Mouse (Mus musculus) erythroblast, adult 5-6 weeks (primary cell): Measurements from ENCODE around the gene Ccdc47. TPM values are rescaled to one million over a fixed set of nuclear protein-coding genes. Genes with fewer than 3 reads are reported as not detected.
"Not testable (repeated sequence)": the region's sequence is repeated elsewhere in the genome, so short reads cannot be mapped to it uniquely, and the experiment has no call there.

Experiments used
- ATAC-seq: replicated peaks from 2 replicates; pipeline ENCODE4 v1.8.0; 2016; ENCODE audit warnings: moderate number of reproducible peaks, mild to moderate bottlenecking, moderate TSS enrichment, inconsistent platforms; ENCODE audit not compliant: poor library complexity, low FRiP score, severe bottlenecking
- total RNA-seq, 2 experiments: library from RNA; stranded (forward) in 1 of 2; stranded (reverse) in 1 of 2; fragments of 150-400 nt in 1 of 2; fragments of 200-764, 138-1000 nt in 1 of 2; gene quantifications; 2 replicates each; pipeline versions ENCODE4 v1.2.3 to v1.2.4; 2015 to 2017; ENCODE audit warnings: low replicate concordance in 2 of 2

Gene Ccdc47
- total RNA-seq (2015; ENCODE audit: low replicate concordance), result 11.5 and 15.2 TPM in 2 replicates
- total RNA-seq (2017; ENCODE audit: low replicate concordance), result 38.8 and 57.4 TPM in 2 replicates

DNA sequence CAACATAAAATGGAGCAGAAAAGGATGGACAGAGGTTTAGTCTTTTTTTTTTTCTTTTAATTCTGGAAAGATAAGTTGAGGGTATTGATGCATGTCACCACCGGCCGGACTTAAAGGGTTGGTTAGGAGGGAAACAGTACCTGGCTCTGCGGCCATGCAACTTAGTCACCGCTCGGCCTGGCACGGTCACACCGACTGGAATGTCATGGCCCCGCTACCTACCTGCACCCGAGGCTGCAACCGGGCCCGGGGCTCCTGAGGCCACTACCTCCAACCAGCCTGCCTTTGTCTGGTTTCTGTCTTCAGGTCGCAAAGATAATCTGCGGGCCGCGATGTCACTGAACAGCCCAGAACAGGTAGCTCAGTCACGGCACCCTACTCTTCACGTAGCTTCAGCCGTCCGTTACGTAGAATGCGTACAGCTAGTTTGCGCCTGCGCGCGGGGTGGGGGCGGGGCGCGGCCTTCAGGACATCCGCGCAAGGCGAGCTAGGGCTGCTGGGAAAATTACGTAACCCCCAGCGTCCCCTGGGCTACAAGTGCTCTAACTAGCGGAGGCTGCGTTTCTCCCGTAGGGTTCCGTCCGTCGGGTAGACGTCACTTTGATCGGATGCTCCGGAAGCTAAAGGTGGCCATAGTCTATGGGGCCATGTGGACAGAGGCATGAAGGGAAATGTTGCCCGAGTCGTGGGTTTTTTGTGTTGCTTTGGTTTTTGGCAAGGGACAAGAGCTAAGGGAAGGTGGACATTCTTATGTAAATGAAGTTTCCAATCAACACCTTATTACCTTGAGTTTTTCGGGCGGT is at the start of gene Ccdc47:
TSS of gene Ccdc47 (minus strand) at position 418 of the 803 bp plus-strand sequence.
- ATAC-seq, result peak; percentile 87

DNA sequence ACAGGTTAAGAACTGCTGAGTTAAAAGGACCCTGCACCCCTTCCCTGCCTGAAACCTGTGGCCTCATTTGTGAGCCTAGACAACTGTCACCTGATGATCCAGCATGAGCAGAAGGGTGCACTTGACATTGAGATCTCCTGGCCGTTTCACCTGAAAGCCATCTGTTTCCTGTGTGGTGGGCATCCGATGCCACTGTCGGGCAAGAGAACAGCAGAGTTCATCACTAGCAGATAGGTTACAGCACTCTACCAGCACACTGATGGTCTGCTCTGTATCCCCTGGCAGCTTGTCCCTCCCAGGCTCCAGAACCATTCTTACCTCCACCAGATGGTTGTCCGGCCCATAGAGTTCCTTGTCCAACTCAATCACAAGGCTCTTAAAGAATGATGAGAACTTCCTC is 49.4 kb upstream of the Ccdc47 start:
- ATAC-seq, result no peak

DNA sequence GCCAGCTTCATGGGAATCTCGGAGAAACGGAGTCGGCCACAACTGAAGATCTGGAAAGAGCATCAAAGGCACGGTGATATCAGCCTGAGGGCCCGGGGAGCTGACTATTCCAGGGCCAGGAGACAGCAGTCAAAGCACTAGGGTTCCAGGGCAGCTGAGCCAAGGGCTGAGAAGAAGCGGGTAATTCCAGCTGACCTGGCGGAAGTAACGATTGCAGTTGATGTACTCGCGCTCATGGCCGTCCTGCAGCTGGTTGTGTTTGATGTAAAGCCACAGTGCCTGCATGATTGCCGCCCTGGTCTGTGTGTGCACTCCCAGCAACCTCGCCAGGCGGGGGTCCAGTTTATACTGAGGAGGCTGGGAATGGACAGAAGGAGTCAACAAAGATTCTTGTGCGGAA is 48.8 kb upstream of the Ccdc47 start:
- no peak for ATAC-seq

DNA sequence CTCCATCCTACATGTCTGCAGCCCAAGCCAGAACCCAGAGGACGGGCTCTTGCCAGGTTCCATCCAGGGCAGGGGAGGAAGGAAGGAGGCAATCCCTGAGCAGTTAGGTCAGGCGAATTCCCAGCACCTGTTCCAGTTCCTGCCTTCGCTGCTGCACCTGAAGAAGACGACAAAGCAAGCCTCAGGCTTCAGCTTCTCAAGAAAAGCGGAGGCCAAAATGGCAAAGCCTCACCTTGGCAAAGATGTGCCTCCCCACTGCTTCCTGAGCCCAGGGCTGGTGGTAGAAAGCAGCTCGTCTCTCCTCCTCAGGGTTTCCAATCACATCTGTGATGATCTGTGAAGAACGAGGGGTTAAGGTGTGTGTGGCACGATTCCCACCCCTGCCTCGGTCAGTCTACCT is 47.8 kb upstream of the Ccdc47 start:
- no peak for ATAC-seq

GRCm38 (mm10) chr11:106260826-106261450 is 44.8 kb upstream of the Ccdc47 start:
- ATAC-seq, result no peak

GRCm38 (mm10) chr11:106256775-106257174 is 40.6 kb upstream of the Ccdc47 start:
- ATAC-seq, result no peak

- ATAC-seq, result peak; percentile 96
Observed at GRCm38 (mm10) chr11:106255685-106256451, 39.7 kb upstream of the Ccdc47 start, which contains the start of the genes Ftsj3 and Psmc5. Gene Ftsj3, minus strand, starts transcription at chr11:106256079. Gene Psmc5, plus strand, starts transcription at chr11:106256154.

GRCm38 (mm10) chr11:106255174-106255573 is 39.0 kb upstream of the Ccdc47 start:
- ATAC-seq, result no peak

DNA sequence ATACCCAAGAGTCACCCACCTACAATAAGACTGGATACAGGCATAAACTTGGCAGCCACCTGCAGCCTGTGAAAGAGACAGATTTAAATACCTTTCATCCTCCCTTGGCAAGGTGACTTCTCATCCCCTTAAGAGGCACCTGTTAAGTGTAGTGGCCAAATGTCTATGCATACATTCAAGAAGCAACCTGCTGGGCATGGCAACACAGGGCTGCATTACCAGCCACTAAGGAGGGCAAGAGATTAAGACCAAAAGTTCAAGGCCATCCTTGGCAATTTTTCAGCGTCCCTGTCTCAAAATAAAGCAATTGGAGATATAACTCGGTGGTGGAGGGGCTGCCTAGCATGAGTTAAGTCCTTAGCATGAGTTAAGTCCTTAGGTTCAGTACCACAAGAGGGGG is 38.6 kb upstream of the Ccdc47 start:
- no peak for ATAC-seq

DNA sequence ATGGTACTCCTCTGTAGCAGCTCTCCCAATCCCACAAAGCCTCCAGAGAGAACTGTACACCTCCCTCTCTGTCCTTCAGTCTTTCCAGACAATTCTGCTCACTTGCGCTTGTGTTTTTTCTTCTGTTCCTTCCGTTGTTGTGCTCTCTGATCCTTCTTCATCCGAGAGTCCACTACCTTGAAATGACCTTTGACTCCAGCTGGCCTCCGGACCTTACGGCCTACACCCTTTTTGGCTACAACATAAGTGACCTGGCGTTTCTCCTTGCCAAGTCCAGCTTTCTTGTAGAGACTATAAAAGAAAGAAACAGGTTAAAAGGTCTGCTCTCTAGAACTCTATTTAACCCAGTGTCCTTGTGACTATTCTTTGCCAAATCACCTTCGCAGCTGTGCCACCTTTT is 33.2 kb upstream of the Ccdc47 start:
- no peak for ATAC-seq

GRCm38 (mm10) chr11:106246834-106247233 is 30.7 kb upstream of the Ccdc47 start:
- ATAC-seq, result no peak

DNA sequence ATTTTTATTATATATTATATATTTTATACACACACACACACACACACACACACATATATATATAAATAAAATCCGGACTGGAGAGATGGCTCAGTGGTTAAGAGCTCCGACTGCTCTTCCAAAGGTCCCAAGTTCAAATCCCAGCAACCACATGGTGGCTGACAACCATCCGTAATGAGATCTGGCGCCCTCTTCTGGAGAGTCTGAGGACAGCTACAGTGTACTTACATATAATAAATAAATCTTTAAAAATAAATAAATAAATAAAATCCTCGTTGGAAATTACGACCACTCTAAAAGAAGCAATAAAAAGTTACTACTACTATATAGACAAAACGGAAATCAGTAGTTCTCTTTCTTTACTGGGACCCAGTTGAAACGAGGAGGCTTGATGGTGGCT is 17.8 kb upstream of the Ccdc47 start:
- ATAC-seq, result not testable (repeated sequence)

- no peak for ATAC-seq
Observed at GRCm38 (mm10) chr11:106220603-106221002, 4.5 kb upstream of the Ccdc47 start.

- ATAC-seq, result peak; percentile 82
Observed at GRCm38 (mm10) chr11:106216730-106217490, 766 bp upstream of the Ccdc47 start, which contains the start of gene Ddx42. Gene Ddx42, plus strand, starts transcription at chr11:106216926.

- ATAC-seq, result 0 out of 2 replicates have a peak, but pooled peaks have one; percentile 25
Observed at GRCm38 (mm10) chr11:106215450-106215859, 689 bp downstream of the Ccdc47 start.

DNA sequence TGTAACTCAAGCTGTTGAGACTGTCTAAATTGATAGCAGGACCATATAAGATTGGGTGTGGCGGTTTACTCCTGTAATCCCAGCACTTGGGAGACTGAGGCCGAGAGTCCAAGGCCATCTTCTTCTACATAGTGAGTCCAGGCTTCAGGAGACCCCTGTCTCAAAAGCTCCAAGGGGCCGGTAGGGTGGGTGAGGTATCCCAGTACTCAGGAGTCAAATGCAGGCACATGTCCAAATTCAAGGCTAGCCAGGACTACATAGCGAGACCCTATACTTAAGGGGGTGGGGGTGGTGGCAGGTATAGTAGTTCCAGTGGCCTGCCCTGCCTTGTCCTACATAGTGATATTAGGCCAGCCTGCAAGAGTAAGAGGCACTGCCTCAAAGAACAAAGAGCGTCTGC is 1.3 kb downstream of the Ccdc47 start:
- no peak for ATAC-seq

GRCm38 (mm10) chr11:106212771-106213170 is 3.4 kb downstream of the Ccdc47 start:
- ATAC-seq, result no peak

- ATAC-seq, result no peak
Observed at GRCm38 (mm10) chr11:106202123-106202465, 14.1 kb downstream of the Ccdc47 start, which contains the start of gene Strada. Gene Strada, minus strand, starts transcription at chr11:106202168.

- no peak for ATAC-seq
Observed at GRCm38 (mm10) chr11:106201337-106202122, 14.6 kb downstream of the Ccdc47 start.
